Comparison of ENCODE assay signal across 14 mouse cellular contexts in genomic region chr17:25112423-25112810, GRCm38 (mm10). TPM values are rescaled to one million over a fixed set of nuclear protein-coding genes. Genes with fewer than 3 reads are reported as not detected.
DNase-seq lines count a peak whose midpoint lies in the region; ATAC-seq and TF ChIP-seq lines count a peak whose summit lies in the region.
"Had no signal": no experiment of that assay in that cellular context is flagged by ENCODE, and none has a peak within 500 bp of the region (broad histone marks: within the 10 kb centered on the region; RNA-seq: fewer than 3 reads in every experiment).

No protein-coding gene starts in this region.

- TF ChIP-seq CTCF in bone marrow macrophage, adult 2 months (IDR thresholded peaks at IDR 0.05; ENCODE audit: low read depth, low read length): no peak

- no peaks in the 10 kb centered on the region for H3K9me3 ChIP-seq in forebrain, embryonic 14.5 days (replicated peaks; ENCODE audit: control insufficient read depth, low read length)
- H3K9me3 ChIP-seq in forebrain, embryonic 10.5 days: no peaks in the 10 kb centered on the region
- H3K9me3 ChIP-seq in heart, embryonic 13.5 days: no peaks in the 10 kb centered on the region
- H3K9me3 ChIP-seq in heart, embryonic 11.5 days (replicated peaks; ENCODE audit: control insufficient read depth, low read length): no peaks in the 10 kb centered on the region
- H3K9me3 ChIP-seq in kidney, embryonic 14.5 days (ENCODE audit: control insufficient read depth, low read length): no peaks in the 10 kb centered on the region
- H3K9me3 ChIP-seq: hindbrain, embryonic 12.5 days; limb, embryonic 15.5 days had no signal

- H3K27ac ChIP-seq in forebrain, embryonic 14.5 days (ENCODE audit: low read depth, low read length): peak overlapping the region; percentile 18; the same call in 1 of the 2 replicates
- no peak overlapping the region for H3K27ac ChIP-seq in forebrain, embryonic 10.5 days
- 0 out of 2 replicates have a peak overlapping the region, but pooled peaks have one; percentile 42 for H3K27ac ChIP-seq in heart, embryonic 13.5 days (replicated peaks)
- no peak overlapping the region for H3K27ac ChIP-seq in heart, embryonic 11.5 days (ENCODE audit: low read depth, low read length)
- no peak overlapping the region for H3K27ac ChIP-seq in kidney, embryonic 14.5 days (ENCODE audit: low read depth, low read length)
- H3K27ac ChIP-seq in bone marrow macrophage, adult 2 months (ENCODE audit: insufficient read depth, low read depth, low read length): peak overlapping the region; percentile 80
- H3K27ac ChIP-seq: hindbrain, embryonic 12.5 days; limb, embryonic 15.5 days had no signal

- H3K27me3 ChIP-seq in forebrain, embryonic 14.5 days (replicated peaks; ENCODE audit: control insufficient read depth, insufficient read depth, low read length): no peaks in the 10 kb centered on the region
- no peaks in the 10 kb centered on the region for H3K27me3 ChIP-seq in forebrain, embryonic 10.5 days (ENCODE audit: poor library complexity, severe bottlenecking)
- no peaks in the 10 kb centered on the region for H3K27me3 ChIP-seq in heart, embryonic 13.5 days (replicated peaks)
- no peaks in the 10 kb centered on the region for H3K27me3 ChIP-seq in heart, embryonic 11.5 days (ENCODE audit: control insufficient read depth, insufficient read depth, low read length)
- no peaks in the 10 kb centered on the region for H3K27me3 ChIP-seq in kidney, embryonic 14.5 days (ENCODE audit: control insufficient read depth, insufficient read depth, low read length)
- H3K27me3 ChIP-seq: hindbrain, embryonic 12.5 days; limb, embryonic 15.5 days had no signal

- peaks cover 38% of the 10 kb centered on the region for H3K36me3 ChIP-seq in forebrain, embryonic 14.5 days (ENCODE audit: control insufficient read depth, insufficient read depth, low read length)
- H3K36me3 ChIP-seq in forebrain, embryonic 10.5 days (replicated peaks): peaks cover 70% of the 10 kb centered on the region
- peaks cover 61% of the 10 kb centered on the region for H3K36me3 ChIP-seq in heart, embryonic 13.5 days
- no peaks in the 10 kb centered on the region; the same call in none of the 2 replicates for H3K36me3 ChIP-seq in heart, embryonic 11.5 days (ENCODE audit: control insufficient read depth, insufficient read depth, low read length)
- peaks cover 35% of the 10 kb centered on the region for H3K36me3 ChIP-seq in kidney, embryonic 14.5 days (ENCODE audit: control insufficient read depth, insufficient read depth, low read length)

- DNase-seq in forebrain, embryonic 14.5 days (ENCODE audit: low spot score): no peak
- DNase-seq in forebrain, embryonic 10.5 days (ENCODE audit: extremely low spot score, low spot score): no peak
- DNase-seq in kidney, postnatal 25 days: no peak
- DNase-seq: lung, adult 2 months; midbrain, embryonic 14.5 days; thymus, postnatal 36 days had no signal

- no peak overlapping the region for H3K9ac ChIP-seq in forebrain, embryonic 14.5 days (ENCODE audit: low read length)
- H3K9ac ChIP-seq in heart, embryonic 13.5 days: peak overlapping the region; percentile 65
- no peak overlapping the region; the same call in 1 of the 2 replicates for H3K9ac ChIP-seq in heart, embryonic 11.5 days (ENCODE audit: low read depth, low read length)
- 0 out of 2 replicates have a peak overlapping the region, but pooled peaks have one; percentile 4 for H3K9ac ChIP-seq in kidney, embryonic 14.5 days (ENCODE audit: low read depth, low read length)
- H3K9ac ChIP-seq: hindbrain, embryonic 12.5 days; limb, embryonic 15.5 days had no signal

- no peak overlapping the region for H3K4me3 ChIP-seq in forebrain, embryonic 14.5 days (ENCODE audit: low read depth, low read length)
- no peak overlapping the region for H3K4me3 ChIP-seq in forebrain, embryonic 10.5 days
- no peak overlapping the region for H3K4me3 ChIP-seq in heart, embryonic 13.5 days
- no peak overlapping the region for H3K4me3 ChIP-seq in heart, embryonic 11.5 days (ENCODE audit: low read depth, low read length)
- no peak overlapping the region for H3K4me3 ChIP-seq in kidney, embryonic 14.5 days (ENCODE audit: low read length)
- H3K4me3 ChIP-seq in bone marrow macrophage, adult 2 months (ENCODE audit: insufficient read depth, low read length): peak overlapping the region; percentile 24
- H3K4me3 ChIP-seq: erythroblast, embryonic 14.5 days; hindbrain, embryonic 12.5 days; limb, embryonic 15.5 days; myocyte had no signal

- peaks cover 6% of the 10 kb centered on the region for H3K4me1 ChIP-seq in forebrain, embryonic 14.5 days (ENCODE audit: control insufficient read depth, insufficient read depth, low read length)
- peaks cover 24% of the 10 kb centered on the region for H3K4me1 ChIP-seq in forebrain, embryonic 10.5 days
- peaks cover 29% of the 10 kb centered on the region for H3K4me1 ChIP-seq in heart, embryonic 13.5 days
- H3K4me1 ChIP-seq in heart, embryonic 11.5 days (ENCODE audit: control insufficient read depth, insufficient read depth, low read length): peaks cover 8% of the 10 kb centered on the region; the same call in 1 of the 2 replicates
- peaks cover 9% of the 10 kb centered on the region; the same call in 1 of the 2 replicates for H3K4me1 ChIP-seq in kidney, embryonic 14.5 days (ENCODE audit: control insufficient read depth, insufficient read depth, low read length)
- H3K4me1 ChIP-seq in bone marrow macrophage, adult 2 months (ENCODE audit: control insufficient read depth, insufficient read depth, low read length): peaks cover 36% of the 10 kb centered on the region

- H3K4me2 ChIP-seq in forebrain, embryonic 14.5 days (ENCODE audit: low read length): no peak overlapping the region
- no peak overlapping the region for H3K4me2 ChIP-seq in heart, embryonic 13.5 days
- no peak overlapping the region for H3K4me2 ChIP-seq in heart, embryonic 11.5 days
- H3K4me2 ChIP-seq in kidney, embryonic 14.5 days (replicated peaks; ENCODE audit: low read depth, low read length): no peak overlapping the region
- H3K4me2 ChIP-seq: hindbrain, embryonic 12.5 days; limb, embryonic 15.5 days had no signal

- no peak for TF ChIP-seq POLR2A in bone marrow macrophage, adult 2 months (IDR thresholded peaks at IDR 0.05; ENCODE audit: borderline replicate concordance, low read depth, low read length)

- WGBS in forebrain, embryonic 14.5 days: 81% methylated on average over 3 of the region's 3 CpGs
- 84% methylated on average over 3 of the region's 3 CpGs for WGBS in forebrain, embryonic 10.5 days
- 71% methylated on average over 3 of the region's 3 CpGs for WGBS in heart, embryonic 13.5 days
- 71% methylated on average over 3 of the region's 3 CpGs for WGBS in heart, embryonic 11.5 days (ENCODE audit: insufficient replicate concordance)
- WGBS in kidney, embryonic 14.5 days: 83% methylated on average over 3 of the region's 3 CpGs

- no peak for ATAC-seq in forebrain, embryonic 14.5 days
- ATAC-seq in heart, embryonic 13.5 days (ENCODE audit: extremely low read depth, insufficient number of reproducible peaks, low FRiP score, low TSS enrichment): no peak
- ATAC-seq in heart, embryonic 11.5 days (replicated peaks; ENCODE audit: insufficient number of reproducible peaks, low FRiP score, low TSS enrichment): no peak
- ATAC-seq in kidney, embryonic 14.5 days (ENCODE audit: low FRiP score, low TSS enrichment): no peak

RNA-seq across cellular contexts. Expression of gene Telo2, which starts 3.4 kb away (rescaled TPM):
- polyA plus RNA-seq in forebrain, embryonic 14.5 days (2014; fragmentation: Nextera tagmentation; extraction: Ambion mirVana): 27.3 and 40.0 TPM in 2 replicates
- 54.6 TPM in 2 replicates for polyA plus RNA-seq in forebrain, embryonic 10.5 days (2016; fragmentation: Nextera tagmentation; extraction: Ambion mirVana)
- 25.1 and 29.0 TPM in 2 replicates for polyA plus RNA-seq in heart, embryonic 13.5 days (2015; fragmentation: Nextera tagmentation; extraction: Ambion mirVana)
- 22.1 and 25.4 TPM in 2 replicates for polyA plus RNA-seq in heart, embryonic 11.5 days (2014; fragmentation: Nextera tagmentation; extraction: Ambion mirVana)
- polyA plus RNA-seq in kidney, embryonic 14.5 days (2014; fragmentation: Nextera tagmentation; extraction: Ambion mirVana): 34.9 and 44.8 TPM in 2 replicates
- polyA plus RNA-seq in bone marrow macrophage, adult 2 months (2012; ENCODE audit: insufficient read depth, insufficient read length, missing spikeins): 8.3 and 9.5 TPM in 2 replicates

RNA-seq across cellular contexts. Expression of gene Ptx4, which starts 8.1 kb away (rescaled TPM):
- polyA plus RNA-seq in forebrain, embryonic 14.5 days (2014; fragmentation: Nextera tagmentation; extraction: Ambion mirVana): 0.17 TPM in 1 of 2 replicates, not detected in the other
- 0.30 TPM in 1 of 2 replicates, not detected in the other for polyA plus RNA-seq in forebrain, embryonic 10.5 days (2016; fragmentation: Nextera tagmentation; extraction: Ambion mirVana)
- 0.11 and 0.15 TPM in 2 replicates for polyA plus RNA-seq in heart, embryonic 13.5 days (2015; fragmentation: Nextera tagmentation; extraction: Ambion mirVana)
- polyA plus RNA-seq in heart, embryonic 11.5 days (2014; fragmentation: Nextera tagmentation; extraction: Ambion mirVana): 0.10 TPM in 1 of 2 replicates, not detected in the other
- not detected in 2 replicates for polyA plus RNA-seq in kidney, embryonic 14.5 days (2014; fragmentation: Nextera tagmentation; extraction: Ambion mirVana)
- not detected in 2 replicates for polyA plus RNA-seq in bone marrow macrophage, adult 2 months (2012; ENCODE audit: insufficient read depth, insufficient read length, missing spikeins)
- polyA plus RNA-seq: erythroblast, embryonic 14.5 days; hindbrain, embryonic 12.5 days; lung, adult 2 months; midbrain, embryonic 14.5 days; myocyte had no signal

RNA-seq across cellular contexts. Expression of gene Clcn7, which starts 20.8 kb away (rescaled TPM):
- 18.9 and 25.0 TPM in 2 replicates for polyA plus RNA-seq in forebrain, embryonic 14.5 days (2014; fragmentation: Nextera tagmentation; extraction: Ambion mirVana)
- polyA plus RNA-seq in forebrain, embryonic 10.5 days (2016; fragmentation: Nextera tagmentation; extraction: Ambion mirVana): 24.3 and 24.7 TPM in 2 replicates
- polyA plus RNA-seq in heart, embryonic 13.5 days (2015; fragmentation: Nextera tagmentation; extraction: Ambion mirVana): 15.7 and 17.9 TPM in 2 replicates
- polyA plus RNA-seq in heart, embryonic 11.5 days (2014; fragmentation: Nextera tagmentation; extraction: Ambion mirVana): 18.9 and 20.4 TPM in 2 replicates
- 10.3 and 21.4 TPM in 2 replicates for polyA plus RNA-seq in kidney, embryonic 14.5 days (2014; fragmentation: Nextera tagmentation; extraction: Ambion mirVana)
- 86.1 and 89.4 TPM in 2 replicates for polyA plus RNA-seq in bone marrow macrophage, adult 2 months (2012; ENCODE audit: insufficient read depth, insufficient read length, missing spikeins)

RNA-seq across cellular contexts. Expression of gene Tmem204, which starts 29.0 kb away (rescaled TPM):
- 11.8 and 13.6 TPM in 2 replicates for polyA plus RNA-seq in forebrain, embryonic 14.5 days (2014; fragmentation: Nextera tagmentation; extraction: Ambion mirVana)
- 10.9 and 11.5 TPM in 2 replicates for polyA plus RNA-seq in forebrain, embryonic 10.5 days (2016; fragmentation: Nextera tagmentation; extraction: Ambion mirVana)
- 18.0 and 19.4 TPM in 2 replicates for polyA plus RNA-seq in heart, embryonic 13.5 days (2015; fragmentation: Nextera tagmentation; extraction: Ambion mirVana)
- polyA plus RNA-seq in heart, embryonic 11.5 days (2014; fragmentation: Nextera tagmentation; extraction: Ambion mirVana): 14.4 and 18.5 TPM in 2 replicates
- 15.9 and 18.4 TPM in 2 replicates for polyA plus RNA-seq in kidney, embryonic 14.5 days (2014; fragmentation: Nextera tagmentation; extraction: Ambion mirVana)
- polyA plus RNA-seq in bone marrow macrophage, adult 2 months (2012; ENCODE audit: insufficient read depth, insufficient read length, missing spikeins): 0.80 TPM in 1 of 2 replicates, not detected in the other
- polyA plus RNA-seq: erythroblast, embryonic 14.5 days had no signal

RNA-seq across cellular contexts. Expression of gene Ccdc154, which starts 49.8 kb away (rescaled TPM):
- polyA plus RNA-seq in forebrain, embryonic 14.5 days (2014; fragmentation: Nextera tagmentation; extraction: Ambion mirVana): not detected in 2 replicates
- not detected in 2 replicates for polyA plus RNA-seq in forebrain, embryonic 10.5 days (2016; fragmentation: Nextera tagmentation; extraction: Ambion mirVana)
- not detected in 2 replicates for polyA plus RNA-seq in heart, embryonic 13.5 days (2015; fragmentation: Nextera tagmentation; extraction: Ambion mirVana)
- polyA plus RNA-seq in heart, embryonic 11.5 days (2014; fragmentation: Nextera tagmentation; extraction: Ambion mirVana): not detected in 2 replicates
- not detected in 2 replicates for polyA plus RNA-seq in kidney, embryonic 14.5 days (2014; fragmentation: Nextera tagmentation; extraction: Ambion mirVana)
- polyA plus RNA-seq in bone marrow macrophage, adult 2 months (2012; ENCODE audit: insufficient read depth, insufficient read length, missing spikeins): 0.33 TPM in 1 of 2 replicates, not detected in the other
- polyA plus RNA-seq: erythroblast, embryonic 14.5 days; hindbrain, embryonic 12.5 days; lung, adult 2 months; midbrain, embryonic 14.5 days; myocyte had no signal

Comparison
In these comparisons a context has a peak if more than half of its experiments do, and no peak if none do; other contexts are left out.
1. H3K27ac ChIP-seq: peak in forebrain, embryonic 14.5 days (single experiment), heart, embryonic 13.5 days (single experiment) and bone marrow macrophage, adult 2 months (single experiment); none in forebrain, embryonic 10.5 days (single experiment), heart, embryonic 11.5 days (single experiment) and kidney, embryonic 14.5 days (single experiment).
2. H3K9ac ChIP-seq: peak in heart, embryonic 13.5 days (single experiment) and kidney, embryonic 14.5 days (single experiment); none in forebrain, embryonic 14.5 days (single experiment) and heart, embryonic 11.5 days (single experiment).